Mouse (Mus musculus) kidney, adult 2 months (tissue): ENCODE measurements at regions not wholly inside any gene's neighbourhood (a gene's known extent, or its start where the extent isn't known, plus 50 kb on each side); places are given as distances from the start of the nearest gene placed in this dataset.

Source experiments
- CTCF ChIP-seq: fragments of 200-500 bp; conservative IDR thresholded peaks from 2 replicates; pipeline ENCODE4 v1.5.1; 2011; ENCODE audit warnings: low read depth, mild to moderate bottlenecking, control low read depth, low read length, moderate library complexity, mixed read lengths; ENCODE audit not compliant: insufficient read depth, insufficient read length
- POLR2A ChIP-seq: fragments of 200-500 bp; IDR thresholded peaks from one replicate; pipeline ENCODE4 v1.6.1; 2011; ENCODE audit warnings: low read depth, low read length, control low read depth

- no peak for TF ChIP-seq POLR2A
- no peak for TF ChIP-seq CTCF
These were observed 1721.7 kb downstream of the Efna5 start for GRCm38 (mm10) chr17:61159437-61159836.
